Mouse (Mus musculus) midbrain, embryonic 10.5 days (tissue): Measurements from ENCODE around the gene Gm9844. TPM values are rescaled to one million over a fixed set of nuclear protein-coding genes. Genes with fewer than 3 reads are reported as not detected.

Experiments
- DNase-seq: peaks from one replicate; pipeline ENCODE4 v3.0.0-alpha.2; 2017; ENCODE audit warnings: low spot score
- H3K27ac ChIP-seq: fragments of 300-500 bp; sonication (generic); replicated peaks from 2 replicates; pipeline ENCODE4 v1.5.1; 2016; ENCODE audit warnings: mild to moderate bottlenecking
- H3K27me3 ChIP-seq: fragments of 300-500 bp; sonication (generic); 2 replicates; pipeline ENCODE4 v1.6.1; 2016; ENCODE audit warnings: low read depth, mild to moderate bottlenecking; ENCODE audit not compliant: poor library complexity, severe bottlenecking
- H3K36me3 ChIP-seq: fragments of 300-500 bp; sonication (generic); 2 replicates; pipeline ENCODE4 v1.6.1; 2016; ENCODE audit warnings: mild to moderate bottlenecking, moderate library complexity
- H3K4me1 ChIP-seq: fragments of 300-500 bp; sonication (generic); 2 replicates; pipeline ENCODE4 v1.6.1; 2016
- H3K4me3 ChIP-seq: fragments of 300-500 bp; sonication (generic); 2 replicates; pipeline ENCODE4 v1.5.1; 2016; ENCODE audit warnings: mild to moderate bottlenecking, moderate library complexity
- H3K9me3 ChIP-seq: fragments of 300-500 bp; sonication (generic); replicated peaks from 2 replicates; pipeline ENCODE4 v1.6.1; 2016; ENCODE audit warnings: mild to moderate bottlenecking
- WGBS: fragments of 180-500 bp; shearing (Covaris S2); methylation state at CpG from one replicate; pipeline ENCODE4 v1.1.7; 2016; 5-methylcytosine and 5-hydroxymethylcytosine counted together
- polyA plus RNA-seq: library from polyadenylated mRNA; unstranded; fragments of >200 nt; fragmentation: Nextera tagmentation; extraction: Ambion mirVana; gene quantifications from 2 replicates; pipeline ENCODE4 v1.2.1, GENCODE M21; 2016

Gene Gm9844
- polyA plus RNA-seq, 1 experiment from 2014 or later: 15.7 TPM

DNA sequence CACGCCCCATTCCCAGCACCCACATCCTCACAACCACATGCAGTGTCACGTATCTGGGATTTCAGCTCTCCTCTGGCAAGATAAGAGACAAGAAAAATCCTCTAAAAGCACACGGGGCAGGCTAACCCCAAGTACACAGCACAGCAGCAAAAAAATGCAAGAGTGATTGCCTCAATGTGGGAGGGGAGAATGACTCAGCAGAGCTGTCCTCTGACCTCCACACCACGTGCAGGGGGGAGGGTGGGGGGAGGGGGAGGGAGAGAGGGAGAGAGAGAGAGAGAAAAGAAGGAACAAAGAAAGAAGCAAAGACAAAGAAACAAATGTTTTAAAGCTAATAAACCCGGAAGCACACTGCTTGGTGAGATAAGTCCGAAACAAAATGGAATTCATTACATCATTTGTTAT lies 11.1 kb upstream of the Gm9844 start:
- Histone ChIP-seq H3K36me3 (no peaks in the 10 kb centered on the region), H3K27me3 (no peaks in the 10 kb centered on the region), H3K9me3 (no peaks in the 10 kb centered on the region), H3K4me1 (peaks cover 22% of the 10 kb centered on the region), H3K4me3 (no peak overlapping the region), H3K27ac (peak overlapping the region; percentile 67)
- peak; percentile 52 for DNase-seq
- 42% methylated on average over 6 of the region's 6 CpGs for WGBS

DNA sequence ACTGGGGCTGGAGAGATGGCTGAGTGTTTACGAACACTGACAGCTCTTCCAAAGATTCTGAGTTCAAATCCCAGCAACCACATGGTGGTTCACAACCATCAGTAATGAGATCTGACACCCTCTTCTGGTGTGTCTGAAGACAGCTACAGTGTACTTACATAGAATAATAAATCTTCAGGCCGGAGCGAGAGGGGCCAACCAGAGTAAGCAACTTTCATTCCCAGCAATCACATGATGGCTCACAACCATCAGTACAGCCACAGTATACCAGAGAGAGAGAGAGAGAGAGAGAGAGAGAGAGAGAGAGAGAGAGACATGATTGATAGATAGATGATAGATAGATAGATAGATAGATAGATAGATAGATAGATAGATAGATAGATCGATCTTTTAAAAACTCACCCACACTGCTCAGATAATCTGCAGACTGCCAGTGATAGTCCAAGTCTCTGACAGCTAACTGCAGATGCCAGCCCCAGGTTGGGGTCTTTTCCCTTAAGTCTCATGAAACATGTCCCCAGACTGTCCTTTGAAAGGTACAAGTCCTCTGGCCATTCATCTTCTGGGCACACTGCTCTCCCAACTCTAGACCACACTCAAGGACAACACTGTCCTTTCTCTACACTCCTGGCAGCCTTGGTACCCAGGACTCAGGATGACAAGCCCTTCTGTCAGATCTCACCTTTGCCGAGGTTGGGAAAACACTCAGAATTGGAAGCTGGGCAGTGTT lies 10.3 kb upstream of the Gm9844 start:
- H3K27me3 ChIP-seq: no peaks in the 10 kb centered on the region
- peaks cover 18% of the 10 kb centered on the region for H3K4me1 ChIP-seq
- H3K4me3 ChIP-seq: no peak overlapping the region
- H3K36me3 ChIP-seq: no peaks in the 10 kb centered on the region
- WGBS: 86% methylated on average over 5 of the region's 5 CpGs
- no peak overlapping the region for H3K27ac ChIP-seq
- no peaks in the 10 kb centered on the region for H3K9me3 ChIP-seq
- no peak for DNase-seq

DNA sequence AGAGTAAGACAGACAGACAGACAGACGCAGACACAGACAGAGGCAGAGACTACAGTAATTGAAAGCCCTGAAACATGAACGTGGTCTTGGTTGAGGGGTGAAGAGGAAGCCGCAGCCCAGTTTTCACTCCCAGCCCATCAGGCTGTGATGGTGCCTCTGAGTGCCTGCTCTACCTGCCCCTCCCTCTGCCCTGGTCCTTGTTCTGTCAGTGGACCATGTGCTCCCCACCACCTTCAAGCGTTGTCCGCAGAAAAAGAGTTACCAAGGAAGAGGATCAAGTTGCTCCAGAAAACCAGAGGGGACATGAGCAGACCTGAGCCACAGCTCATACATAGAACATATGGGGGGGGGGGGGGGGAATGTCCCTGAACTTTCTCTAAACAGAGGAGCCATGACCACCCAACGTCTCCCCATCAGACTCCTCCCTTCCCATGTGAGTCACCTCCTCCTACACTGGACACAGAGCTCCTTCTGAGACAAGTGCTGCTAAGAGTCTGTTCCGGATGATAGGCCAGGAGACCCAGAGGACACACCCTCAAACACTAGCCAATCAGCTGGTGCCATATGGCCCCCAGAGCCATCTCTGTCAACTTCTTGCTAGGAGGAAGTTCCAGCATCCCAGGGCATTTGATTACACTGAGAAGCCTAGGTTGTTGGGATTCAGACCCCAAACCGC lies 9.3 kb upstream of the Gm9844 start:
- Histone ChIP-seq H3K4me1 (peaks cover 22% of the 10 kb centered on the region), H3K36me3 (no peaks in the 10 kb centered on the region), H3K27ac (peak overlapping the region; percentile 18; the same call in 1 of the 2 replicates), H3K9me3 (no peaks in the 10 kb centered on the region), H3K4me3 (no peak overlapping the region), H3K27me3 (no peaks in the 10 kb centered on the region)
- DNase-seq: no peak
- 83% methylated on average over 8 of the region's 8 CpGs for WGBS

DNA sequence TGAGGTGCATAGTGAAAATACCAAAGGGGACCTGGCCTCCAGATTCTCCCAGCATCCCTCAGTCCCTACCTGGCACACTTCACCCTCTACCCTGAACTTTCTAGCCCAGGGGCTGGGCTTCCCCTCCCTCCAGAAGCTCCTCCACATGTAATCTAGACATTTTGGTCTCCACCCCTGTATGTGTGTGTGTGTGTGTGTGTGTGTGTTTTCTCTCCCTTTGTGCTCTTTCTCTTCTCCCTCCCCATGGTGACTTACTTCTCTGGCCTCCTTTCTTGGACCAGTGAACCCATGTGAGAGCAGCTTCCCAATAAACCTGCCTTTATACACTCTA lies 8.8 kb upstream of the Gm9844 start:
- Histone ChIP-seq H3K9me3 (no peaks in the 10 kb centered on the region), H3K27me3 (no peaks in the 10 kb centered on the region), H3K27ac (peak overlapping the region; percentile 70; the same call in 1 of the 2 replicates), H3K36me3 (no peaks in the 10 kb centered on the region), H3K4me1 (peaks cover 22% of the 10 kb centered on the region), H3K4me3 (no peak overlapping the region)
- DNase-seq: no peak

DNA sequence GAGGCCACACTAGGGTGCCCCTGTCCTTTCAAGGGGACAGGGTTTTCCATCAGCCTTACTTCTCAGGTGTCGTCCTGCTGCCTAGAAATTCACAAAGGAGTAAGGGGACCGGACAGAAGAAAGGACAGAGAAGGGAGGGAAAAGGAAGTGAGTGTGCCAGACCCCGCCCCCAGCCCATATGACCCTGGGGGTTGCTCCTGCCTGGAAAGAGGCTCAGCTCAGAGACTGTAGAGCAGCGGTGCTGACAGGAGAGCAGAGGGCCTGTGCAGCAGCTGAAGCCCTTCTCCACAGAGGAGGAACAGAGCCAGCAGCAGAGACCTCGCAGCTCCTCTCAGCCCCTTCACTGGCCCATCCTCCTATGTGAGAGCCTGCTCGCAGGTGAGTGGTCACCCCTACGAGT lies 8.3 kb upstream of the Gm9844 start:
- Histone ChIP-seq H3K4me3 (no peak overlapping the region), H3K27ac (peak overlapping the region; percentile 70)

DNA sequence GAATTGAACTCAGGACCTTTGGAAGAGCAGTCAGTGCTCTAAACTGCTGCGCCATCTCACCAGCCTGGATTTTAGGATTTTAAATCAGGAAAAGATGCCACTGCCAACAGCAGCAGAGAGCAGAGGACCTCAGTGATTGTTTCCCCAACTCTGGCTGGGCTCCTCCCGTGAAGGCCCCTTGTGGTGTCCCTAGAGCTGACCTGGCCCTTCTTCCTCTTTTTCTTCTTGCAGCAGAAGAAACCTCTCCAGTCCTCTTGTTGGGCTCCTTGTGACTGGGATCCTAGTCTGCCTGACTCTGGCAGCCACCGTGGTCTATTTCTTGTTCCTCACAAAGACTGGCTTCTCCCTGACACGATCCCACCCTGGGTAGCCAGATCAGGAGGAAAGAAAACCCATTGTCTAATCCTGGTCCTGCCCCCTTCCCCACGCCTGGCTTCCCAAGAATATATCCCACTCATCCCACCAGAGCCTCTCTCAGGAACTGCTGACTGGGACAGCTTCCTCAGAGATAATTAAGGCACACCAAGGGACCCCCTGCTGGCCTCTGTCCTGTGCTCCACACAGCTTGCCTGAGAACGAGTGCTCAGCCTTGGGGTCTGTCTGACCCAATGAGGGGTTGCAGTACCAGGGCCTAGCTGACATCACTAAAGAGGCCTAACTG lies 5.4 kb upstream of the Gm9844 start:
- H3K9me3 ChIP-seq: no peaks in the 10 kb centered on the region
- no peak overlapping the region for H3K4me3 ChIP-seq
- H3K4me1 ChIP-seq: peaks cover 14% of the 10 kb centered on the region
- DNase-seq: no peak
- H3K27me3 ChIP-seq: no peaks in the 10 kb centered on the region
- H3K27ac ChIP-seq: peak overlapping the region; percentile 23; the same call in 1 of the 2 replicates
- H3K36me3 ChIP-seq: no peaks in the 10 kb centered on the region
- WGBS: 33% methylated on average over 6 of the region's 6 CpGs

More for the DNA sequence above, 8.3 kb upstream of the Gm9844 start:
- DNase-seq: no peak
- WGBS: 48% methylated on average over 7 of the region's 7 CpGs
- Histone ChIP-seq H3K27me3 (no peaks in the 10 kb centered on the region), H3K4me1 (peaks cover 22% of the 10 kb centered on the region), H3K9me3 (no peaks in the 10 kb centered on the region), H3K36me3 (no peaks in the 10 kb centered on the region)

DNA sequence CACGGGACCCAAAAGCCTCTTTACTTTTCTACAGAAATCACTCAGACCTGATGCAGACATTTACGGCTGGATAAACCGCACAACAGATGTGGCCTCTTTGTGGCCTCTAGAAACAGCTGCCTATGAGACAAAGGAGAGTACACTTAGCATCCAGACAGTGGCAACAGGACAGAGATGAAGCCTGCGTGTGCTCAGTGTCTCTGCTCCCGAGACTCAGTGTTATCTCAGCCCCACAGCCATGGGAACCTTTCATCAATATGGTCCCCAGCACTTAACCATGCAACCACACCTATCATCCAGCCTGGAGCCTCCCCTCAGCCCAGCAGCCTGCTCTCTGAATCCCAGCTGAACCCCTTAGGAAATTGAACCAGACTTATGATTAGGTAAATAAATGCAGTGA lies 2.8 kb upstream of the Gm9844 start:
- H3K4me1 ChIP-seq: peaks cover 12% of the 10 kb centered on the region
- WGBS: 85% methylated on average over 5 of the region's 5 CpGs
- H3K27me3 ChIP-seq: no peaks in the 10 kb centered on the region
- H3K4me3 ChIP-seq: no peak overlapping the region
- no peak for DNase-seq
- H3K9me3 ChIP-seq: no peaks in the 10 kb centered on the region
- H3K36me3 ChIP-seq: no peaks in the 10 kb centered on the region
- no peak overlapping the region for H3K27ac ChIP-seq

DNA sequence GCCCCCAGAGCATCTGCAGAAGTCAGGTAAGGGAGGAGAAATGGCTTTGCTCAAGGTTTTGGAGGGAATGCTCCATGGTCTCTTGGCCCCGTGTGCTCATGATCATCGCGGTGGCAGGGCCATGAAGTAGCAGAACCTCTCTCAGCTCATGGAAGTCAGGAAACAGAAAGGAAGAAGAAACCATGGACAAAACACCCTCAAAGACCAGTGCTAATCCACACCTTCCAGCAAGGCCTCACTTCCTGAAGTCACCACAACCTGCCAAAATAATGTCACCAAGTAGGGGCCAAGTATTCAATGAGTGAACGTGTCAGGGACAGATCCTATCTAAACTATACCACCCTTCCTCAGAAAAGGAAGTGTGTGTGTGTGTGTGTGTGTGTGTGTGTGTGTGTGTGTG lies 840 bp downstream of the Gm9844 start:
- no peak overlapping the region for H3K4me3 ChIP-seq
- no peaks in the 10 kb centered on the region for H3K36me3 ChIP-seq
- no peaks in the 10 kb centered on the region for H3K9me3 ChIP-seq
- no peaks in the 10 kb centered on the region; the same call in 1 of the 2 replicates for H3K27me3 ChIP-seq
- peaks cover 6% of the 10 kb centered on the region for H3K4me1 ChIP-seq
- H3K27ac ChIP-seq: no peak overlapping the region
- no peak for DNase-seq
- 90% methylated on average over 4 of the region's 4 CpGs for WGBS

DNA sequence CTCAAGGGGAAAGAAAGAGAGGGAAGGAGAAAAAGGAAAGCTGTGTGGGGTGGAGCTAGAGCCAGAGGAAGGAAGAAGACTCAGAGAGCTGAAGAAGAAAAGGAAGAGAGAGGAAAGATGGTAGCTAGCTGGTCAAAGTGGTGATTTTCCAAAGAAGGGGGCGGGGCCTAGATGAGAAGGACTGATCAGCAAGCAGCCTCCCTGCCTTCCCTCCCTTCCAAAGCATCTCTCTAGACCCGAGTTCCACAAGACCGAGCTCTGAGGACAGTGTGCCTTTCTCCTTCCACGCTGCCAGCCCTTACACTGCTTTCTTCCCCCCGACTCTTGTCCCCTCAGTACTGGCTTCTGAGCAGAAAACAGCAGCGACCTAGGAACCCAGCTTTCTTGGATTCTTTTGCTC lies 2.1 kb downstream of the Gm9844 start:
- no peaks in the 10 kb centered on the region for H3K36me3 ChIP-seq
- no peak for DNase-seq
- no peak overlapping the region for H3K27ac ChIP-seq
- H3K27me3 ChIP-seq: peaks cover 7% of the 10 kb centered on the region
- WGBS: 26% methylated on average over 6 of the region's 6 CpGs
- no peaks in the 10 kb centered on the region for H3K9me3 ChIP-seq
- H3K4me3 ChIP-seq: no peak overlapping the region
- H3K4me1 ChIP-seq: peaks cover 6% of the 10 kb centered on the region

DNA sequence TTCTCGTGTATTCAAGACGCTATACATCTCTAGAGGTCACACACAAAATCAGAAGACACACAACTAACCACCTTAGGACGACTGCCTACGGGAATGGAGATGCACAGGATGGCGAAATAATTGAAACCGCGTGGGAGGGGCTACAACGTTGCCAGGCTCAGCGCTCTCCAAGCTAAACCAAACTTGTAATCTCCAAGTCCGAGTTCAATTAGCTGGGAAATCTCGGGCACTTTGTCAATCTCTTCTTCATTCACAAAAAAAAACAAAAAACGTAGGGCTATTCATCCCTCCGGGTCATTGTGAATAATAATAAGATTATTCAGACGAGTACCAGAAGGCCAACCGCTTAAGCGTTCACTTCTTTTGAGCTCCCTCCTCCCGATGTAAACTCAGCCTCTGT lies 7.1 kb downstream of the Gm9844 start:
- WGBS: 62% methylated on average over 17 of the region's 17 CpGs
- peak; percentile 13 for DNase-seq
- no peak overlapping the region for H3K27ac ChIP-seq
- H3K9me3 ChIP-seq: 0 out of 2 replicates have a peak, but pooled peaks cover 6% of the 10 kb centered on the region
- H3K4me1 ChIP-seq: peaks cover 11% of the 10 kb centered on the region
- no peaks in the 10 kb centered on the region for H3K36me3 ChIP-seq
- H3K27me3 ChIP-seq: peaks cover 20% of the 10 kb centered on the region
- no peak overlapping the region for H3K4me3 ChIP-seq

DNA sequence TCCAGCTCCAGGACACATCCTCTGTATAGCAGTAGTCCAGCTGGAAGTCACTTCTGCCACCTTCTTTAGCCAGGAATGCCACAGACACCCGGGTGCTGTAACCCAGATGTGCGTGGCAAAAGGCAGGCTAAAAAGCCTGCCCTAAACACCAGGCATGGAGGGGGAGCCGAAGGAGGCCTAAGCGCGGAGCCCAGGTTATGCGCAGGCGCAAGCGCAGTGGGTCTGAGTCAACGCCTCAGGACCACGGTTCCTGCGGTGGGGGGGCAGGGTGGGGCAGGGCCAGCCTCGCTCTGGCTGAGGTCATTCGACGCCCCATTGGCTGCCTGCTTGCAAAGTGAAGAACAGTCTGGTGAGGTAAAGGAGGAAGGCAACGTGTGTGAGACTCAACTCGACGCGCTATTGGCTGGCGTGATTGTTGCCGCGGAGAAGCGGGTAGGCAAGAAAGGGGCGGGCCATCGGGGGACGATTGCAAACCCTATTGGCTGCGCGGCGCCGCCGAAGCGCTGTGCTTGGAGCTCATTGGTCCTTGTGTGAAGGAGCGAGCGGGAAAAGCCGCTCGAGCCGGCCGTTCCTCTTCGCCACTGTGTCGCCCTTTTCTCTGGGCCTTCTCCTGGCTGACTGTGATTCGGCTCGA lies 7.6 kb downstream of the Gm9844 start, which contains the start of the genes Lypd4 and Dmrtc2:
Gene Lypd4 (minus strand): TSS at position 410 of the 634 bp plus-strand sequence.
Gene Dmrtc2 (plus strand): TSS at position 526 of the 634 bp plus-strand sequence.
- 49% methylated on average over 39 of the region's 41 CpGs for WGBS
- peak; percentile 33 for DNase-seq

DNA sequence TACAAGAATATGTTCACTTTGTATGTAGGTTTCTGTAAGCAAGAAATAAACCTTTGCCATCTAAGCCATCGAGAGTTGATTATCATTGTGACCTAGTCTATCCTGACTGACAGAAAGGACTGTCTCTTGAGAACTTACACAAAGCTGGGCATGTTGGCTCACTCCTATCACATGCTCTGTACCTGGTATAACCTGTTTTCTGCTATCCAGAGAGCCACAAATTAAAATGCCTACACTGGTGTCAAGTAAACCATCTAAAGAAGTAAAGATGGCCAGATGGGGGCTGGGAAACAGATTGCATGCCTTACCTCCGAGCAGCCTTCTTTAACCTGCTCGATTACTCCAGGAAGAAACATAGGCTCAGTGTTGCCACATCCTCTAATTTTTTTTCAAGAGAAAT lies 15.6 kb downstream of the Gm9844 start:
- no peak overlapping the region for H3K4me3 ChIP-seq
- DNase-seq: no peak
- no peaks in the 10 kb centered on the region for H3K36me3 ChIP-seq
- no peaks in the 10 kb centered on the region for H3K9me3 ChIP-seq
- no peak overlapping the region for H3K27ac ChIP-seq
- no peaks in the 10 kb centered on the region for H3K27me3 ChIP-seq
- H3K4me1 ChIP-seq: peaks cover 19% of the 10 kb centered on the region
- 90% methylated on average over 3 of the region's 3 CpGs for WGBS

More for the DNA sequence above, 7.6 kb downstream of the Gm9844 start, which contains the start of the genes Lypd4 and Dmrtc2:
- Histone ChIP-seq H3K9me3 (0 out of 2 replicates have a peak, but pooled peaks cover 6% of the 10 kb centered on the region), H3K4me1 (0 out of 2 replicates have a peak, but pooled peaks cover 7% of the 10 kb centered on the region), H3K4me3 (0 out of 2 replicates have a peak within 1 kb of the TSS, but pooled peaks have one; percentile 5), H3K36me3 (no peaks in the 10 kb centered on the region), H3K27ac (no peak within 1 kb of the TSS), H3K27me3 (peaks cover 20% of the 10 kb centered on the region)
